Mouse (Mus musculus) intestine, postnatal 0 days (tissue): ENCODE measurements around the gene St8sia1. TPM values are rescaled to one million over a fixed set of nuclear protein-coding genes. Genes with fewer than 3 reads are reported as not detected.

ENCODE experiments used
- ATAC-seq: fragments of 200-750 bp; cut with Nextera tagmentation; 2 replicates; pipeline ENCODE4 v1.8.0; 2017; ENCODE audit warnings: mild to moderate bottlenecking, moderate TSS enrichment, moderate library complexity
- H3K27ac ChIP-seq: fragments of 300-500 bp; sonication (generic); 2 replicates; pipeline ENCODE4 v1.5.1; 2014; ENCODE audit warnings: mild to moderate bottlenecking, low read depth, low read length, moderate library complexity
- H3K27me3 ChIP-seq: fragments of 300-500 bp; sonication (generic); replicated peaks from 2 replicates; pipeline ENCODE4 v1.6.1; 2014; ENCODE audit warnings: low read length, mixed read lengths; ENCODE audit not compliant: control insufficient read depth, insufficient read depth
- H3K36me3 ChIP-seq: fragments of 300-500 bp; sonication (generic); 2 replicates; pipeline ENCODE4 v1.6.1; 2014; ENCODE audit warnings: mild to moderate bottlenecking, moderate library complexity; ENCODE audit not compliant: control insufficient read depth, insufficient read depth
- H3K4me1 ChIP-seq: fragments of 300-500 bp; sonication (generic); replicated peaks from 2 replicates; pipeline ENCODE4 v1.6.1; 2014; ENCODE audit warnings: antibody characterized with exemption, low read length, mixed read lengths; ENCODE audit not compliant: control insufficient read depth, insufficient read depth
- H3K4me2 ChIP-seq: fragments of 300-500 bp; sonication (generic); replicated peaks from 2 replicates; pipeline ENCODE4 v1.6.1; 2014; ENCODE audit warnings: low read depth, mild to moderate bottlenecking, moderate library complexity
- H3K4me3 ChIP-seq: fragments of 300-500 bp; sonication (generic); 2 replicates; pipeline ENCODE4 v1.5.1; 2014; ENCODE audit warnings: low read depth, low read length
- H3K9ac ChIP-seq: fragments of 300-500 bp; sonication (generic); 2 replicates; pipeline ENCODE4 v1.6.1; 2014; ENCODE audit warnings: mild to moderate bottlenecking, low read depth, low read length
- H3K9me3 ChIP-seq: fragments of 300-500 bp; sonication (generic); 2 replicates; pipeline ENCODE4 v1.6.1; 2016; ENCODE audit warnings: mixed run types; ENCODE audit not compliant: control insufficient read depth
- CTCF ChIP-seq: sonication (generic); IDR thresholded peaks from 2 replicates; pipeline ENCODE4 v1.5.1; 2016; ENCODE audit warnings: low read depth, mild to moderate bottlenecking, control low read depth, antibody characterized with exemption, moderate library complexity
- WGBS: fragments of 180-500 bp; shearing (Covaris S2); extraction: QIAGEN DNeasy Blood & Tissue Kit; methylation state at CpG from one replicate; pipeline ENCODE4 v1.1.7; 2014; 5-methylcytosine and 5-hydroxymethylcytosine counted together
- polyA plus RNA-seq: library from polyadenylated mRNA; unstranded; fragments of >200 nt; fragmentation: Nextera tagmentation; extraction: Ambion mirVana; gene quantifications from 2 replicates; pipeline ENCODE4 v1.2.1, GENCODE M21; 2015

The St8sia1 gene
- polyA plus RNA-seq, 1 experiment from 2014 or later: 0.34 TPM

DNA sequence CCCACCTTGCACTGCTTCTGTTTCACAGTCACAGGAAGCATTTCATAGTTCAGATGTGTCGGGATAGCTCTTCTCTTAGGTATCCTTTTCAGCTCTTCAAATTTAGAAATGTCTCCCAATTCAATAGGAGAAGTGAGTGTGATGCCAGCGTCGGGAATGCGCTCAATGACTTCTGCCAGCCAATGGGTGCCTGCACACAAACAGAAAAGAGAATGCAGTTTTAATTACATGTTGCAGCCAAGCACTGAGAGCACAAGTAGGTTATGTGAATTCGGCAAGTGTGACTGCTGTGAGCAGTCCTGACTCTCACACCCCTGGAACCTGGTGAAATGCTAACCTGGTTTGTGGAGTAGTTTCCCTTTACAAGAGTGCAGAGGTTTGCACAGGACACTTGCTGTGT is 162.6 kb downstream of the St8sia1 start:
- Histone ChIP-seq H3K27ac (no peak overlapping the region), H3K27me3 (no peaks in the 10 kb centered on the region), H3K36me3 (no peaks in the 10 kb centered on the region), H3K4me2 (no peak overlapping the region), H3K9me3 (no peaks in the 10 kb centered on the region), H3K4me3 (no peak overlapping the region), H3K4me1 (0 out of 2 replicates have a peak, but pooled peaks cover 11% of the 10 kb centered on the region), H3K9ac (no peak overlapping the region; the same call in 1 of the 2 replicates)
- no peak for ATAC-seq
- WGBS: 85% methylated on average over 5 of the region's 5 CpGs
- TF ChIP-seq CTCF: no peak

DNA sequence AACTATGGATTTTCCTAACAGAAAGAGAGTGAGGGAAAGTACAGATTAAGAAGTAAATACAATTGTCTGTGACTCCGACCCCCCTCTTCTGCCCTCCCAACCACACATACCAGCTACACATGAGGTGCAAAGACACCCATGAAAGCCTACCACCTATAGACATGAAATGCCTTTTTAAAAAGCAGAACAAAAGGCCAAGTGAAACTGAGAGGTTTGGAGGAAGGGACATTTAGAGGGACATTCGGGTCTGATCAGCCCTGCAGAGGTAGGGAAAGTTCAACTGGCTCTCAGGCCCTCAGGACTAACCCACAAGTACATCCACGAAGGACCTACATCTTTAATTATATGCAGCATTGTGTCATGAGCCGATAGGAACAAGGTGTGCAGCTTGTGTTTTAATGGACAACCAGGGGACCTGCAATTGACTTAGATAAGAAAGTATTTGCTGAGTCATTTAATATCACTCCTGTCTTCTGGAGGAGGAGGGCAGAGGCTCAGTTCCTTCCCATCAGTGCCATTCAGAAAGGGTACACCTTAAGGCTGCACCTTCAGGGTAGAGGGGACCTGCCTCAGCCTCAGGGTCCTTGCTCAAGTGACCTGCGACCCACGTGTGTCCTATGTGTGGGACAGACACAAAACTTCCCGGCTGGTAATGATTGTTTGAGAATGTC is 164.4 kb downstream of the St8sia1 start:
- H3K4me3 ChIP-seq: no peak overlapping the region
- H3K36me3 ChIP-seq: no peaks in the 10 kb centered on the region
- peaks cover 4% of the 10 kb centered on the region; the same call in 1 of the 2 replicates for H3K4me1 ChIP-seq
- H3K4me2 ChIP-seq: no peak overlapping the region
- peak; percentile 57 for ATAC-seq
- peak overlapping the region; percentile 87 for H3K27ac ChIP-seq
- H3K27me3 ChIP-seq: no peaks in the 10 kb centered on the region
- TF ChIP-seq CTCF: no peak
- 46% methylated on average over 7 of the region's 7 CpGs for WGBS
- no peak overlapping the region for H3K9ac ChIP-seq
- H3K9me3 ChIP-seq: no peaks in the 10 kb centered on the region

GRCm38 (mm10) chr6:142798837-142799236 is 165.4 kb downstream of the St8sia1 start:
- peaks cover 4% of the 10 kb centered on the region; the same call in 1 of the 2 replicates for H3K4me1 ChIP-seq
- H3K9me3 ChIP-seq: no peaks in the 10 kb centered on the region
- H3K27ac ChIP-seq: peak overlapping the region; percentile 87
- peak; percentile 82 for ATAC-seq
- H3K27me3 ChIP-seq: no peaks in the 10 kb centered on the region
- H3K9ac ChIP-seq: no peak overlapping the region
- no peak for TF ChIP-seq CTCF
- H3K4me3 ChIP-seq: no peak overlapping the region
- 30% methylated on average over 9 of the region's 9 CpGs for WGBS
- H3K36me3 ChIP-seq: no peaks in the 10 kb centered on the region
- H3K4me2 ChIP-seq: peak overlapping the region; percentile 21

DNA sequence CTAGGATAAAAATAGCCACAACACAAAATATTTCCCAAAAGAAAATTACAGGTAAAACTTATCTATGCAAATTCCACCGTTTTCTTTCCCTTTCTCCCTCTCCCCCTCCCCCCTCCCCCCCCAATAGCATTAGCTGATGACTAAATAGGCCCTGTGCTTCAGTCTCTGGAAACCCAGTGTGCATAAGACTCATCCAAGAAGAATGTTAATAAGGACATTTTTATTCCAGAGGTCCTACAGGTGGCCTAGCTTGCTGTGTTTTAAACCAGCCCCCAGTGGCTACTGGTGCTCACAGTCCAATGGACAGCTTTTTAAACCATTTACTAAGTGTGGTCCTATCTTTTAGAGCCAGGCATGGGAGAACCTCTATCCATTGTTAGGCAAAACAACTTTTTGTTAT is 166.3 kb downstream of the St8sia1 start:
- peaks cover 4% of the 10 kb centered on the region; the same call in 1 of the 2 replicates for H3K4me1 ChIP-seq
- WGBS: 55% methylated on average over 1 of the region's 1 CpGs
- no peaks in the 10 kb centered on the region for H3K27me3 ChIP-seq
- H3K9me3 ChIP-seq: no peaks in the 10 kb centered on the region
- peak overlapping the region; percentile 1; the same call in 1 of the 2 replicates for H3K27ac ChIP-seq
- no peak for ATAC-seq
- H3K4me3 ChIP-seq: no peak overlapping the region
- H3K4me2 ChIP-seq: no peak overlapping the region
- no peak for TF ChIP-seq CTCF
- H3K36me3 ChIP-seq: no peaks in the 10 kb centered on the region
- no peak overlapping the region for H3K9ac ChIP-seq

DNA sequence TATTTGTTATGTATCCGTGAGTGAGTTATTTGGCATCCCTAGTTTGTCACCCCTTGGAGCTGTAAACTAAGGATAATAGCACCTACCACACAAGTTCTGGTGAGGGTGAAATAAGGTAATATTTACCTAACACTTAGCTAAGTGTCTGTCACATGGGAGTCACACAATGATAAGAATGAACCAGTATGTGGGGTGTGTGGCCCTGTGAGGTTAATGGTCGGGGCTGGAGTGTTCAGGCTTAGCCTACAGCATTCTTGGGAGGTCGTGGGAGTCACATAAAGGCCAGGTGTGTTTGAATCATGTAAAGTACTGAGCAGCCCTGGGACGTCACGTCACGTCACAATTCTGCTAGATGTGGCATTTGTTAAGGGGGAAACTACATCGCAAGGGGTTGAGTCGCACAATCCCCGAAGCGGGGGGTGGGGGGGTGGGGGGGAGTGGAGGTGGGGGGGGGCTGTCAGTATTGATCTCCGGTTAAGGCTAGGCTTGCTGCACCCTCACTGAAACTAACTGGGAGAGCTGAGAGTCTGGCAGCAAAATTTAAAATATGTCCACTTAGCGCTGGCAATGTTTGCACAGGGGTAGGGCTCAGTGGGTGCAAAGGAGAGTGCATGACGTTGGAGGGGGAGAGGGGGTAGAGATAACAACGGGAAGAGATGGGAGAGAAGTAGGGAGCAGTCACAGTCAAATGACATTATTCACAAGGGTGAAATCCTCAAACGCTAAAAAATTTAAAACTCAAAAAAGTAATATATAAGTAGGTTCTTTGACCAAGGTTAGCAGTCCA is 168.4 kb downstream of the St8sia1 start:
- Histone ChIP-seq H3K27ac (no peak overlapping the region), H3K9me3 (no peaks in the 10 kb centered on the region), H3K4me1 (no peaks in the 10 kb centered on the region; the same call in 1 of the 2 replicates), H3K9ac (no peak overlapping the region), H3K4me2 (0 out of 2 replicates have a peak overlapping the region, but pooled peaks have one; percentile 21), H3K4me3 (no peak overlapping the region), H3K36me3 (no peaks in the 10 kb centered on the region), H3K27me3 (no peaks in the 10 kb centered on the region)
- ATAC-seq: no peak
- 21% methylated on average over 15 of the region's 15 CpGs for WGBS
- TF ChIP-seq CTCF: no peak

GRCm38 (mm10) chr6:142795087-142795486 is 169.2 kb downstream of the St8sia1 start:
- Histone ChIP-seq H3K9me3 (no peaks in the 10 kb centered on the region), H3K27ac (no peak overlapping the region), H3K4me1 (no peaks in the 10 kb centered on the region; the same call in 1 of the 2 replicates), H3K4me2 (no peak overlapping the region), H3K27me3 (no peaks in the 10 kb centered on the region), H3K9ac (no peak overlapping the region), H3K36me3 (no peaks in the 10 kb centered on the region), H3K4me3 (no peak overlapping the region)
- TF ChIP-seq CTCF: no peak
- 60% methylated on average over 9 of the region's 9 CpGs for WGBS
- no peak for ATAC-seq
